Mouse (Mus musculus): Measurements from ENCODE around the gene Zc3hav1. TPM values are rescaled to one million over a fixed set of nuclear protein-coding genes. Genes with fewer than 3 reads are reported as not detected.

Zc3hav1 gene
- polyA plus RNA-seq, 1 experiment = 3.9 TPM

DNA sequence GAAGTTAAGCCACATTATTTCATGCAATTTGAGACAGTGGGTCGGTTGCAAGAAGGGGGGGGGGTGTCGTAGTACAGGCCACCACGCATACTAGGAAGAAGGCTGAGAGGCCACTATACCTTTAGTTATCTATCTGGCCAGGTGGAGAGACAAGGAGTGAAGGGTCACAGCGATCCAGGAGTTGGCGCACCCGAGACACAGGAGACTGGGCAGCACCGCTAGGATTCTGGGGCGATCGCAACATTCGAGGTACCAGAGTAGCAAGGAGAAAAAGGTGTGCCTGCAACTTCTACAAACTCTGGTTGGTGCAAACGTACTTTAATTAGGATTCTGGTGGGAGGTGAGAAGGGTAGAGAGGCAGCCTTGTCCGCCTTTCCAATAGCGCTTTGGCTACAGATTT is 1.2 kb downstream of the Zc3hav1 start:
- DNase-seq (ENCODE audit: extremely low spot score in 1 of 2, low spot score in 1 of 2) = no peak

DNA sequence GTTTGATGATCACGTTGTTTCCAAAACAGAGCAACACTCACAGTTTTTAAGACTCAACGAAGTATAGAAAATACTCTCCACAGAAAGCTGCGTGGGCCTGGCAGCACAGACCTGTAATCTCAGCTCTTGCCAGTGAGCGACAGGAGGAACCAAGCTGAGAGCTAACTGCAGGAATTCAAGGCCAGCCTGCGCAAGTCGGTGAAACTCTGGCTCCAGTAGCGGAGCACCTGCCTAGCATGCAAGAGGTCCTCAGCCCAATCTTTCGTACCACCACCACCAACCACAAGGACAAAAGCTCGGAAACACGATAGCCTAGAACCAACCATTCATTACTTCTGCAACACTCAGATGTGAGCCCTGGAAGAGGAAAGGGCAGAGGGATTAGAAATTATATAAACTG is 2.0 kb downstream of the Zc3hav1 start:
- no peak for DNase-seq (ENCODE audit: extremely low spot score in 1 of 2, low spot score in 1 of 2)

DNA sequence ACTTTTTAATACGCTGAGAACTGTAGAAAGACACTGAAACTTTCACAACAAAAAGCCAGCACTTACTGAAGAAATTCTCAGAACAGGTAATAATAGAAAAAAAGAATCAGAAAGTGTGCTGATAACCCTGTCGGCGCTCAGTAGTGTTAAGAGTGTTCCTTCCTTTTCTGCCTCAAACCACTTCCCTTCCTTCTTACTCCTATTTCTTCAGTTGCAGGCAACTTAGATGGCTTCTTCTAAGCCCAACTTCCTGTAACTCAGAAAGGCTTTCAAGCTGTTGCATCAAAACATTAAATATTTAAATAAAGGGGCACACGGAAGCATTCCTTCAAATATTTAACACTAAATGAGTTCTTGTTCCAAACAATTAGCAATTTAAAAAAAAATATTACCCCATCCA is 2.5 kb downstream of the Zc3hav1 start:
- no peak for DNase-seq (ENCODE audit: extremely low spot score in 1 of 2, low spot score in 1 of 2)

DNA sequence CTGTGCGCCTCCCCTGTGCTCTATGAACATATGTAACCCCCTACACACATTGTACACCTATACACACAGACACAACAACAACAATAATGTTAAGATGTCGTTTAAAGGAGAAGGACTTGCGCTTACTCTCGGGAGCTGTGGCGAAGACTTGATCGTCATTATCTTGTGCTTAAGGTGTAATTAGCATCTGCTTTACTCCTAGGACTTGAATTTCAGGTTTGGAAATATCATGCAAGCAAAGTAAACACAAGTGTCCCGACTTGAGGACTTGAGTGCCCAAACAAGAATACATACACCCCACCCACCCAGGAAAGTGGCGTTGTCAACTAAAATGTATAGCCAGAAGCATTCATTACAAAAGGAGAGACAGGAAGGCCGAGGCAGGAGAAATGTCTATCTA is 4.6 kb downstream of the Zc3hav1 start:
- DNase-seq (ENCODE audit: extremely low spot score in 1 of 2, low spot score in 1 of 2) = no peak

DNA sequence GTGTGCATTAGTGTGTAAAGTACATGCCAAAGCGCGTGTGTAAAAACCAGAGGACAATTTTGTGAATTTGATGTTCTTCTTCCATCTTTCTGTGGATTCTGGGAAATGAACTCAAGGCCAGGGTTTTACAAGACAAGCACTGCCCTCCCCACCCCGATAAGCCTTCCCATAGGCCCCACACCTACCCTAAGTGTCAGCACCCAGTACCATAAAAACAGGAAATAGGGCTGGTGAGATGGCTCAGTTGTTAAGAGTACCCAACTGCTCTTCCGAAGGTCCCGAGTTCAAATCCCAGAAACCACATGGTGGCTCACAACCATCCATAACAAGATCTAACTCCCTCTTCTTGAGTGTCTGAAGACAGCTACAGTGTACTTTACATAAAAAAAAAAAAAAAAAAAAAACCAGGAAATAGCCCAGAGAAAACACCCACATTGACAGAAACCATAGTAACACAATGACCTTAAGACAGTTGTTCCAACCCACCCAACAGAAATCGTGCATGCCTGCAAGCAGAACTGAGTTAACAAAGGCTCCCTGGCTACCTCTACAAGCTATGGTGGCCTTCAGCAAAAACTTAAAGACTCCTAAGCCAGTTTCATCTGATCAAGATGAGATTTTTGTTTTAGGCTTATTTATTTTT is 5.5 kb downstream of the Zc3hav1 start:
- DNase-seq (ENCODE audit: extremely low spot score in 1 of 2, low spot score in 1 of 2) = no peak

DNA sequence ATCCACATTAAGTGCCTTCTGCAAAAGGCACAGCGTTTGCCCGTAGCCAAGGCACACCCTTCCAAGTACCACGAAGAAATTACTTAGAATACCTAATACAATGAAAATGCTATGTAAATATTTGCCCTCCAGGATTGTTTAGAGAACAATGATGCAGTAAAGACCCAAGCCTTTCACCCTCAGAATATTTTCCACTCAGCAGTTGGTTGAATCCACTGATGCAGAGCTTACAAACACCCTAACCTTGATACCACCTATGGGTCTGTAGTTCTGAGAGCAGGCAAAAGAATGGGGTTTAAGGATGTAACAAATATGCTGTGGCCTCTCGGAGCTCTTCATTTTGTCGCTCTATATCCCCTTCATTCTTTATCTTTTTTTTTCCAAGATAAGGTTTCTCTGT is 6.5 kb downstream of the Zc3hav1 start:
- DNase-seq (ENCODE audit: extremely low spot score in 1 of 2, low spot score in 1 of 2) = no peak

DNA sequence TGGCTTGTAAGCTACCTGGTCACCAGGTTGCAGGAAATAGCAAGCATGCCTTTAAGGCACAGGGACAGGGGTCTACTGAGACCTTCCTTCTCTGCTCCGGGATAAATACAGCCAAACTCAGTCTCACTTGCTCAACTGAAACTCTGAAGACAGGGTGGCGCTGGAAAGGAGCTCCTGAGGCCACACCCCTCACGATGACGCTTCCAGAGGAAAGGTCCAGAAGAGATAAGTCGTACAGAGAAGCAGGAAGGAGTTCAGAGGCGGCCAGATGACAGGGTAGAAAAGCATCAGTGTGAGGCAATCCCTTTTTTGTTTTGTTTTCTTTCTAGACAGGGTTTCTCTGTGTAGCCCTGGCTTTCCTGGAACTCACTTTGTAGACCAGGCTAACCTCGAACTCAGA is 8.6 kb downstream of the Zc3hav1 start:
- no peak for DNase-seq (ENCODE audit: extremely low spot score in 1 of 2, low spot score in 1 of 2)

DNA sequence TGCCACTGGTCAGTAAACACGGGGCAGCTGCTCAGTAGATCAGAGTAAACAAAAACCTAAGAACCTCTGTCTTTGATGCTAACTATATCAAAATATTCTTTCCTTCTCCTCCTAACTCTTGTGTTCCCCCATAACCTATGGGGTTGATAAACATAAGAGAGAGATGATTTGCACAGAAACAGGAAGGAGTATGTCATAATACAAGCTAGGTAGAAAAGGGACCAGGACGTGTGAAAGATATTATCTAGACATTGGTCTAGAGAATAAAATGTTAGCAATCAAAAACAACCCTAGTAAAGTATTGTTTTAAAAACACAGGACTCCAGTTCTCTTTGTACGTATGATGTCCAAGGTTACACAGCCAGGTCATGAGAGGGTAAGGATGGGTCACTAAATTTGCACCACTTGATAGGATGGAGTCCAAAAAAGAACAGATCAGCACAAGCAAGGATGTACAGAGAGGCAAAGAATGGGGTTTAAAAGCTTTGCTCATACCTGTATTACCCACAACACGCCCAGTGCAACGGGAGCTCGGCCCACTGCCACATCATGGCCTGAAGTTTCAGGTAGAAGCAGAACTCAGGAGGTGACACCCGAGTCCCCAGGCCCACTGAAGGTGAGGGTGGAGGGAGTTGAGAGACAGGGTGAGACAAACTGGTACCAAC is 10.3 kb downstream of the Zc3hav1 start:
- no peak for DNase-seq (ENCODE audit: extremely low spot score in 1 of 2, low spot score in 1 of 2)

DNA sequence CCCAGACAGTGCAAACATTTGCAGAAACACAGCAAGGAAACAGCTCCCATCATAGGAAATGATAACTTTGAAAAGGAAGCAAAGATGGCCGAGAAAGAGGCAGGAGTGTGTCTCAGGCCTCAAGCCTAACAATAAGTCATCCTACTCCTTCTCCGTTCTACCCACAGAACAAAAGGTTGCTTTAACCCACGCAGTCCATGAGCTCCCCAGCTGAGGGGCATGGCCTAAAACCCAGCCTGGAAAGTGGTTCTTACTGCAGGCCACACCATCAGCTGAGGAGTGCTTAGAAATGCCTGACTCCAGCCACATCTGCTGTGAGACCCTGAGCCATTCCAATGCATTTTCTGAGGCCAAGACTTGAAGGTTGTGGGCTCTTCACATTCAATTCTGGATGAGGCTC is 10.8 kb downstream of the Zc3hav1 start:
- no peak for DNase-seq (ENCODE audit: extremely low spot score in 1 of 2, low spot score in 1 of 2)

DNA sequence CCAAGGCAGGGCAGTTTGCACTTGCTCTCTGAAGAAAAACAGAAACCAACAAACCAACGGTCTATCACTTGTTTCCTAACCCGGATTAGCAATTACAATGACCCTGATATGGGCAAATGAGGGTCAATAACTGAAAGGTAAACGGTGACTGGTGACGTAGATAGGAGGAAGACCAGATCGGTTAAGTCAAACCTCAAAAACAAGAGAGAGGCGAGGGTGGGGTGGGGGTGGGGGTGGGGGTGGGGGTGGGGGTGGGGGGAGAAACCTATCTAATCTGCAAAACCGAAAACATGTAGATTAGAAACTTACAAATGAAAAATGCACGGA is 11.8 kb downstream of the Zc3hav1 start:
- DNase-seq (ENCODE audit: extremely low spot score in 1 of 2, low spot score in 1 of 2) = no peak

DNA sequence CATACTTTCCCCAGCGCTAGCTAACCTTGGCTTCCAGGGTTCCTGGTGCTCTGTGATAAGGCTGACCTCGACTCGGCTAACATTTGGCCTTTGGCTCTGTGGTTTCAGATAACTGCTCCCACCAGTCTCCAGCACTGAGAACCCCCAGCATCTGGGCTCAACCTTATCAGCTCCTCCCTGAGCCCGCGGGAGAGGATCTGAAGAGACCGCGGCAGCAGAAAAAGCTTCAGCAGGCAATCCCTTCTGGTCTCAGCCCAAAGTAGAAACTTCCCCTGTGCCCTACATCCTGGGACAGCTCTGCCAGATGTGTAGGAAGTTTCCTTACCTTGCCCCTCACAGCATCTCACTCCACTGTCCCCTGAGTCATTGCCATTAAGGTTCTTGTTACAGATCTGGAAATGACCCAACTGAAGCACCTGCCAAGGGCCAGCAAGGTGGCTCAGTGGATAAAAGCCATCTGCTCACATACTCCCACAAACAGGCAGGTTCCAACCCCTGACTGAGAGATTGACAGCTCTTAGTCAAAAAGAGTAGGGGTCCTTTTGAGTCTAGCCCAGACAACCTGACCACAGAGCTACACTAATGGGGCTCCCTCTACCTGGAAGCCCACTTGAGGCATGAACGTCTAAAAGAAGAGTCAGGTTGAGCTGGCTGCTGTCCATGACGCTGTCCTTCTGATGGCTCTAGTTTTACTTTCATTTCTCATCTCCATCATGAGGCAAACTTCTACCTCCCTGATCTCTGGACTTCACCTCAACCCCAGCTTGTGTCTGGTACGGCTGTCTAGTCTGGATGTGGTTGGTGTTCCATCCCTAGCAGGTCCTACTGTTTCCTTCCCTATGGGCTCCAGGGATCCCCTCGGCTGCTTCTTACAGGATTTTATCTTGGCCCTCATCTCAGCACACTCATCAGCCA is 12.4 kb downstream of the Zc3hav1 start:
- DNase-seq (ENCODE audit: extremely low spot score in 1 of 2, low spot score in 1 of 2) = no peak

DNA sequence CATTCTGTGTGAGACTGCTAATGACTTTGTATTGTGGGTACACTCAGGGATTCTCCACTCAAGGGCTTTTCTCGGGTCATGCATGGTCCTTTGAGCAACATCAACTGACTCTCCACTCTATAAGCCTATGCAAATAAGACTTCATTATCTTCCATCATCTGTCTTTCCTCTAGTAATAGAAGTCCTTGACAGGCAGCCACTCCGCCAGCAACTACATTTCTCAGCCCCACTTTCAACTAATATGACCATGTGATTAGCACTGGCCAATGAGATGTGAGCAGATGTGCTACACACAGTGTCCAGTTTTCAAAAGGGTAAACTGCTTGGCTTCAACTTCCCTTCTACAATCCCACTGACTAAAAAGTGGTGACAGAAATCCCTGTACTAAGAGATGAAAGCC is 15.3 kb downstream of the Zc3hav1 start:
- no peak for DNase-seq (ENCODE audit: extremely low spot score in 1 of 2, low spot score in 1 of 2)

DNA sequence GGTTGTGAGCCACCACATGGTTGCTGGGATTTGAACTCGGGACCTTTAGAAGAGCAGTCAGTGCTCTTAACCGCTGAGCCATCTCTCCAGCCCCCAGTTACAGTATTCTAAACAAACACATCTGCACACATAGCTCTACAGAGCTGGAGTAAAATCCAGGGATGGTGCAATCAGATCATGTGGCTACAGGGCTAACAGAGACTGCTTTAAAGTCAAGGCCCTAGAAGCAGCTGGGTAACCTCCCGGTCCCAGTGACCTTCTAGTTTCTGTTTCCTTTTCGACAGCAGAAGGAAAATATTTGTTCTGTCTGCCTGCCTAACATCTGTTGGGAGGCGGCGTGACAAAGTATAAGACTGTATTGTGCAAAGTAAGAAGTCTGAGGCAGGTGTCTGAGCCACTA is 16.5 kb downstream of the Zc3hav1 start:
- DNase-seq (ENCODE audit: extremely low spot score in 1 of 2, low spot score in 1 of 2) = no peak

DNA sequence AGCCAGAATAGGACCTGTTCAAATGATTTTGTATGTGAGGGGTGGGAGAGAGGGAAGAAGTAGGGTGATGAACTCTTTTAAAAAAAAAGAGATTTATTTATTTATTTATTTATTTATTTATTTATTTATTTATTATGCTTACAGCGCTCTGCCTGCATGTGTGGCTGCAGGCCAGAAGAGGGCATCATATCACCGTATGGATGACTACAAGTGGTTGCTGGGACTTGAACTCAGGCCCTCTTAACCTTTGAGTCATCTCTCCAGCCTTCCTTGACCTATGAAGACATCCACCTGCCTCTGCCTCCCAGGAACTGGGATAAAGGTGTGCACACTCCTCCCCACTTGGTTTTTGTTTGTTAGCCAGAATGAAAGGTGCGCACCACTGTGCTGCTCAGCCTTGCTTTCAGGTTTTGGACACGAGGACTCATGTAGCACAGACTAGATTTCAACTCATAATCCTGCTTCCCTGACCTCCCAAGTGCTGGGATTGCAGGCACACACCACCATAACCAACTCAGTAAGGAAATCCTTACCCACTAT is 17.2 kb downstream of the Zc3hav1 start:
- DNase-seq (ENCODE audit: extremely low spot score in 1 of 2, low spot score in 1 of 2) = no peak

DNA sequence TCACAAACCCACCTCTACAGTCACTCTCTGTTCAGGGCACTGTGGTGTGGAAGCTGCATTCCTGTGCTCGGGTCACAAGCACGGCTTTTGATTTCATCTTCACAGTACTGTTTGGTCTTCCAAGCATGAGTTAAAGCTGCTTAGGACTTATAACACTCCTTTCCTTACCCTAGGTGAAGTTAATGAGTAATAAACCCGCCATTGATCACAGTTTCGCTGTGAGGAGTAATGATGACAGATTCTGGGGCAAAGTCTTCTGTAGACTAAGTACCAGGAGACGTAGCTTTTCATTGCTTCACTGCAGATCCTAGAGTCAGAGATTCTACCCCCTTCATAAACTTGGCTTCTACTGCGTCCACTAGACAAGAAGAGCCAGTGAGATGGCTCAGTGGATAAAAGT is 19.1 kb downstream of the Zc3hav1 start:
- DNase-seq (ENCODE audit: extremely low spot score in 1 of 2, low spot score in 1 of 2) = no peak

DNA sequence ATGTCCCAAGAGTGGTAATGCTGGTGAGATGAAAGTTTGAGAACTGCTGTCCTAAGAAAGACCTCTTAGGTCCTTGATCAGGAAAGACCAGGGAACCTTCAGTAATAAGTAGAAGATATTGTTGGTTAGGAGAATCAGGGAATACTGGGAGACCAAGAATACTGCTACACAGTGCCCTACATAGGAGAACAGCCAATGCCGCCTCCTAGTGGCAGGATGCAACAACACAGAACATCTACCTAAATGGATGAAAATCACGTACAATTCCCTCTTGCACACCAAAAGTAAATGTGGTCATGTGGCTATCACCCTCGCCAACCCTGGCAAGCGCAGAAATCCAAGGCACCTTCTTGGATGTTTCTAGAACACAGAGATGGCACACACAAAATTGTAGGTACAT is 27.8 kb downstream of the Zc3hav1 start:
- DNase-seq (ENCODE audit: extremely low spot score in 1 of 2, low spot score in 1 of 2) = peak; percentile 3 to 67

DNA sequence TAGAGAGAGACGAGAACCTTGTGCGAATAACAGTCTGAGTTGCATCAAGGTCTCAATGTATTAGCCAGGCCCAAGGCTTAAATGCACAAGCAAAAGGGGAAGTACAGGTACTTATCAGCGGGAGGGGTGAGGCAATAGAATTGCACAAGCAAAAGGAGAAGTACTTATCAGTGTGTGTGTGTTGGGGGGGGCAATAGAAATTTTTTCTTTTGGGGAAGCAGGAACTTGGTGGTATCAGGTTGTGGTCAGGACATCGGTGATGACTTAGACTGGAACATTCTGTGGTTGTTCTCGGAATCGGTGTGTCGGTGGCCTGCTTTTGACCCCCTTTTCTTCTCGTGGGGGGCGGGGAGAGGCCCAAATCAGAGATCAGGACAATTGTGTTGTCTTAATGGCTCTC is 33.8 kb downstream of the Zc3hav1 start:
- DNase-seq (ENCODE audit: extremely low spot score in 1 of 2, low spot score in 1 of 2) = no peak

DNA sequence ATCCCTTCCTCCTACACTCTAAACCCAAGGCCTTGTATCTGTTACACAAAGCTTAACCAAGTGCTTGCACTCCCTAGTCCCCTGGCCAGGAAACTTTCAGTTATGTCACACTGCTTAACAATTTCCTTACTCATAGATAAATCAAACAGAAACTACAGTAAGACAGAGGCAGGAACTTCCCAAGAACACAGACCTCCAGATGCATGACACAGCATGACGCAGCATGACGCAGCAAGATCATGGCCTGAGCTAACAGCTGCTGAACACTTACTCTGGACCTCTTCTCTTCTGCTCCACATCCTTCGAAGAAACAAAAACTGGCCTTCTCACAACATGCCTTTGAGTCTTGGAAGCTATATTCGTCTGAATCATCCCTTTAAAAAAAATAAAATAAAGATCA is 38.4 kb downstream of the Zc3hav1 start:
- no peak for DNase-seq (ENCODE audit: extremely low spot score in 1 of 2, low spot score in 1 of 2)

DNA sequence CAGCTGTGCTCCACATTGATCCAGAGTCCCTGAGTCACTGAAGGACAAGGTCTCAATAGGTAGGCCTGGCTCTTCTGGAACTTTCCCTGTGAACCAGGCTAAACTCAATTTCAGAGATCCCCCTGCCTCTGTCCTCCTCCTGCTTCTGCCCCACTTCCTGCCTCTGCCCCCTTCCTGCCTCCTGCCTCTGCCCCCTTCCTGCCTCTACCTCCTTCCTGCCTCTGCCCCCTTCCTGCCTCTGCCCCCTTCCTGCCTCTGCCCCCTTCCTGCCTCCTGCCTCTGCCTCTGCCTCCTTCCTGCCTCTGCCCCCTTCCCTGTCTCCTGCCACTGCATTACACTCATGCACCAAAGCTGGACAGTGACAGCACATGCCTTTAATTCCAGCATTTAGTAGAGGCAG is 44.7 kb downstream of the Zc3hav1 start:
- DNase-seq (ENCODE audit: extremely low spot score in 1 of 2, low spot score in 1 of 2) = no peak

DNA sequence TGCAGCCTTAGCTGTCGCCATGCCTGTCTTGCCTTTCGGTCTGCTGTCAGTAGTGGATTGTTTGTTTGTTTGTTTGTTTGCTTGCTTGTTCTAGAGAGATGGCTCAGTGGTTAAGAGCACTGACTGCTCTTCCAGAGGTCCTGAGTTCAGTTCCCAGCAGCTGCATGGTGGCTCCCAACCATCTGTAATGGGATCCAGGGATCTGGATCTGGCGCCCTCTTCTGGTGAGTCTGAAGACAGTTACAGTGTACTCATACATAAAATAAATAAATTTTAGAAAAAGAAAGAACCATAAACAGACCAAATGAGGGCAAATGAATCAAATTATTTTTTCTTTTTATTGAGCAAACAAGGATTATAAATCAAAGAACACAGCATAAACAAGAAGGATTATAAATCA is 49.4 kb downstream of the Zc3hav1 start:
- no peak for DNase-seq (ENCODE audit: extremely low spot score in 1 of 2, low spot score in 1 of 2)

DNA sequence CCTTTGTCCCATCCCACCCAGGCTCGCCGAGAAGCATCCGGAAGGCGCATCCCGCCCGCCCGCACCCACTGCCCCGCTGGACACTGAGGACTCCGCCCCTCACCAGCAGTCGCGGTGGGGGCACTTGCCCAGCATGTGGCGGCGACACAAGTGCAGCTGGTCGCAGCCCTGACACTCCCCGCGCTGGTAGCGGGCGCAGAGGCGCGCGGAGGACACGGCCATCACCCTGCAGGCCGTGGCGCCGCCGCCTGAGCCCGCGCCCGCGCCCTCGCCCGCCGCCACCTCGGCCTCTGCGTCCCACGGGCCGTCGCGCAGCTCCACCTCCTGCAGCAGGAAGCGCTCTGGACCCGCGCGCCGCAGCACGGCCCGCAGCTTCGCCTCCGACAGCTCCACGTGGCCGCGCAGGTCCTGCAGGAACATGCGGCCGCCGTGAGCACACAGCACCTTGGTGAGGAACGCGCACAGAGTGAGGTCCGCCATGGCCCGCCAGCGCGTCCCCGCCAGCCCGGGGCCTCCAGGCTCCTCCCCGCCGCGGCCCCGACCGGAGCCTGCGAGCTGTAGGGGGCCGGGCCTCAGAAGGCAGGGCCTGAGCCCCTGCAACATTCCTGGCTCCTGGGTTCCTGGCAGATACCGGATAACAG is 55.5 kb downstream of the Zc3hav1 start, which contains the start of gene Zc3hav1l:
Gene Zc3hav1l (minus strand): TSS at position 499 of the 641 bp plus-strand sequence.
- DNase-seq (ENCODE audit: extremely low spot score in 1 of 2, low spot score in 1 of 2) = peak; percentile 11 to 61

All from frontal cortex, adult 2 months (tissue).